Mouse (Mus musculus): ENCODE measurements around the gene Plcb2.

DNA sequence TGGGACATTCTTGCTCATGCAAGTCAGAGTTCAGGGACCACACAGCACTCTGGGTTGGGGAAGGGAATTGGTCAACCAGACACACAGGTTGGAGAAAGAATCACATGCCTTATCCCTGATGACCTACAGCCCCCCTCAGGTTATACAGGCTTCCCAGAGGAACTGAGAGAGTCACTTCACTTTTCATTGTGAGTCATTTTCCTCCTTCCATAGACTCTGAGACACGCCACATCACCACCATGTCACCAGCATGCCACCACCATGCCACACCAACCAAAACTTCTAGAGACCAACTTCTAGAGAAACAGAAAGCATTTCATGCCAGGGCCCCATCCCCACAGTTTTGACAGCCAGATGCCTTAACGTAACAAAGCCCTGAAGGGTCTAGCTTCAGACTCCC lies 1.4 kb downstream of the Plcb2 start:
- TF ChIP-seq CTCF (IDR thresholded peaks at IDR 0.05; ENCODE audit: control insufficient read depth, insufficient read depth, low read length), result no peak
- TF ChIP-seq POLR2A (IDR thresholded peaks at IDR 0.05; ENCODE audit: borderline replicate concordance, control insufficient read depth, low read depth, low read length), result no peak

Data from bone marrow, adult 2 months (tissue).